Mouse (Mus musculus): ENCODE results near the gene Ext2.

The Ext2 gene

DNA sequence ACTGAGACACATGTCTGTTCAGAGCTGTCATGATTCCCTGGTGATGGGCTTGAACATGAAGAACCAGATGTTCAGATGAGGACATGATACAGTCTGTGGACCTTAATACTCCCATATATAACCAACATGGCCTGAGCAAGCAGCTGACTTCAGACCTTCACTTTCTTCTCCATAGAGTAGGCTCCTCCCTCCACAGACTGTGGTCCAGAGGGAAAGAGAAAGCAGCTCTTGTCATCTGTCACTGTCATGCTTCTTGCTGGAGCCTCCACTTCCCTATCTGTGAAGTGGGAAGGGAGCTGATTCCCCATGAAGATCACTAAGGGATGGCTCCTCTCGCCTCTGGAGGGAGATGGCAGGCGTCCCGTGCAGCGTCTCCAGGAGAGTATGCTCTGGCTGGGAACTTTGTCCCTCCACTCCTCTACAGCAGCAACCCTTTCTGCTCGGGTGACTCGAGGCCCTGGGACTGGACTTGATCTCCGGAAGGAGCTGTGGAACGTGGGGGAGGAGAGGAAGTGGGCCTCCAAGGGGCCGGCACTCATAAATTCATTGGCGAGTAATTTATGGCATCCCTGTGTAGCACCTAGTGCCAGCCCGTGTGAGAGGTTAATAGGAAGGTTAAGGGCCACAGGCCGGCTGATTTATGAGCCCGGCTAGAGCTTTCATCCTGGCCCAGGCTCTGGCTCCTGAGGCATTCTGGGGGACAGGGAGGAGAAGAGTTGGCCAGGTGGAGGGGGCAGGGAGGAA is 197.5 kb downstream of the Ext2 start:
- DNase-seq (ENCODE audit: low read depth) = no peak

DNA sequence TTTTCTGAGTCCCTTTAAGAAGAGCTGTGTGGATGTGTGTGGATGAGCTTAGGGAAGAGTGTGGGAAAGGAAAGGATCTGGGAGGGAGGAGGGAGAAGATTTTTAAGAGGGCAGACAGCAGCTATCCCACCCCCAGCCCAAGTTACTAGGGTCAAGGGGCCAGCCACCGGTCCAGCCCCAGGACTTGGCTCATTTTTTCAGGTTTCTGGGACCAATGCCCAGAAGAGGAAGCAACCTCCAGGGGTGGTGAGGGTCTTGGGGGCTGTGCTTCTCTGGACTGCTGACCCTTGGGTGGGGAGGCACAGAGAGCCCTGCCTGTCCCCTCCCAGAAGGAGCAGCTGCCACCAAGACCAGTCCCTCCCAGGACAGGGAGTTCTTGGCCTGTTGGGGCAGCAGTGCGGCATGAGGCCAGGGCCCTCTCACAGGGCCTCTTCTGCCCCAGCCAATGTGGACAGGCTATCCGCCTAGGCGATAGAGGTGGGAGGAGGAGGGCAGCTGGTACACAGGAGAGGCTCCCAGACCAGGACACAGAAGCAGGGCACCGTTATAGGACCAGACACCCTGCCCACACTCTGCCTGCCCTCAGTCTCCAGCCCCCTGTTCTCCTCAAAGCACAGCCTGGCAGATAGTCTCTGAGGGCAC is 203.0 kb downstream of the Ext2 start:
- DNase-seq (ENCODE audit: low read depth) = no peak

DNA sequence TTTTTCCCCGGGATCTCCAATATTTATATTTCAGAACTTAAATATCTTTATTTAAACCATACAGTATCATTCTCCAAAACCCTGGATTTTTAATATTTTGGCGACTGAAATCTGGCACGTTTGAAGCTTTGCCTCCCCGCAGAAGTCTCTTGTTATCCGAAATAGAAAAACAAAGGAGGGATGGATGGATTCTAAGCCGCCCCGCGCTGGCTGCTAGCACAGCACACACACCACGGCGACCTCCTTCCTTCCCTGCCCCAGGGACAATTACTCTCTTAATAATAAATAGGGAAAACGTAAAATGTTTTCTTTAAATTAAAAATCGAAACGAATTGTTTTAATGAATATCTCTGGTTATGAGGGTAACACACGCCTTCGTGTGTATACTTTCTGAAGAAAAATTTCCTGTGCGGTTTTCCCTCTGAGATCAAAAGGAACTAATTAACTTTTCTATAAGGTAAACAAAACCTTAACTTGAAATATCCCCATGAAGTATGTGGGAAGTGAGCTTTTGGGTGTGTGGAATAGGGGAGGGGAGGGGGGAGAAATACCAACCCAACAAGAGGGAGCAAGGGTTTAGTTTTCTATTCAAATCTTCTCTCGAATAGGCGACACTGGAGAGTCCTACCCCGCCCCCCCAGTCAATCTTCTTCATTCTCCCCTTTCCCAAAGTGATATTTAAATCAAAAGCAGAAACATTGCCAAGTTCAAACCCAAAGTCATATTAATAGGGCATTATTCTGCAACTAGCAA is 203.7 kb downstream of the Ext2 start:
- no peak for DNase-seq (ENCODE audit: low read depth)

DNA sequence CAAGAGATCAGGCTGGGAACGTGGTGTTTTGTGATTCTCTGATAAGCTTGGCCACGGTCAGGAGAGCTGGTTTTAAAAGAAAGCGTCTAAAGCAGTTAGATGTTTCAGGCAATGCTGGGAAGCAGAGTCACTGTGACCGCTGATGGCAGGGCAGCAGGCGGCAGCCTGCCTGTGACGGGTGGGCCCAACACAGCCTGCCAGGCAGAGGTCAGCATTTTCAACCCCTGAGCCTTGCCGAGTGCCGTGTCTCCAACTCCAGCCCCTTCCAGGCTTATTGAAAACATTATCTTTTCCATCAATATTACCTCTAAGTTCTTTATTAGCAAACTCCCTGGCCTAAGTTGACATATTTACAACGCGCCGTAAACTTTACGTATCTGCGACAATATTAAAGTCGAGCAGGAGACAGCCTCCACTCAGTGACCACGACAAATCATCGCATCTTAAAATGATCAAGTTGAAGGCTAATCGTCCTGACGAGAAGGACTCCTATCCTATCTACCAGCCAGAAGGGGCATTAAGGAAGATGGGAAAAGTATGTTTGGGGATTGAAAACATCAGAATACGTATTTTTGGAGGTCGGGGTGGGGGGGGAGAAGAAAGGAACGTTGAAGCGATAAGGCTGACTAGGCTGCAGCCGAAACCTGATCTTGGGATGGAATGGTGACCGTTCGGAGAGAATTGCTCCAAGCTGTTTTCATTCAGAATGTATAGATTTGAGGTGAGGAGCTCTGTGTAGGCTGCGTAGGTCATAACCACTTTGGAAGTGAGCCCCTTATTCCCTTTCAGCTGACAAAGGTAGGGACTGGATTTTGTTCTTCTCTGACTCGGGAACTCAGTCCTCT is 206.3 kb downstream of the Ext2 start:
- DNase-seq (ENCODE audit: low read depth) = no peak

DNA sequence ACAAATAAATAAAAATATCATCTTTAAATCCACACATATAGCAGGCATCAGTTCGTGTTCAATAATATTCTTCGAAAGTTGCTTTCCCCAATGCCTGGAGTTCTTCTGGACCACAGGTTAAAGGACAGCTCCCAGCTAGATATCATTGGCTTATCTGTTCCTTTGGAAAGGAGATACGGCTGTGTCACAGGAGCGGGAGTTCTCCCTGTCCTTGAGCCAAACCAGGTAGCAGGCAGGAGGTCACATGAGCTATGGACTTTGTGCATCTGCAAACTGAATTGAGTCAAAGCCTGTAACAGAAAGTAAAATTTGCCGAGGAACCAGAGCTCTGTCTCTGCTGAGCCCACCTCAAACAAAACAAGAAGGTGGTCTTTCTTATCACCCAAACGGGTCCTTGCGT is 209.3 kb downstream of the Ext2 start:
- DNase-seq (ENCODE audit: low read depth) = no peak
